Mouse (Mus musculus): Measurements from ENCODE around the gene Runx2. TPM values are rescaled to one million over a fixed set of nuclear protein-coding genes. Genes with fewer than 3 reads are reported as not detected.
A peak's percentile ranks its signal among the peaks of the same experiment; 100 is the strongest.

Runx2 gene
- total RNA-seq, 1 experiment, result 0.71 TPM

DNA sequence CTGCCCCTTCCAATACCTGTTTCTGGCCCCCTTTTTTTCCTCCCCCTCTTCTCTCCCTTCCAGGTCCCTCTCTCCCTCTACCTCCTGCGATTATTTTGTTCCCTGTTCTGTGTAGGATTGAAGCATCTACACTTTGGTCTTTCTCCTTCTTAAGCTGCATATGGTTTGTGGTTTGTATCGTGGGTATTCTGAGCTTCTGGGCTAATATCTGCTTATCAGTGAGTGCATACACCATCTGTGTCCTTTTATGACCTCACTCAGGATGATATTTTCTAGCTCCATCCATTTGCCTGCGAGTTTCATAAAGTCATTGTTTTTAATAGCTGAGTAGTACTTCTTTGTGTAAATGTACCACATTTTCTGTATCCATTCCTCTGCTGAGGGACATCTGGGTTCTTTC, 15.0 kb upstream of the Runx2 start:
- DNase-seq (ENCODE audit: low read depth, low spot score), result no peak
- no peaks in the 10 kb centered on the region for H3K9me3 ChIP-seq (ENCODE audit: control insufficient read depth, insufficient read depth, low read depth, low read length)
- in situ Hi-C loops (cut with MboI; ENCODE audit: low sequenced_read_pairs in 2 of 2, unreplicated experiment in 2 of 2), result no loop called here

DNA sequence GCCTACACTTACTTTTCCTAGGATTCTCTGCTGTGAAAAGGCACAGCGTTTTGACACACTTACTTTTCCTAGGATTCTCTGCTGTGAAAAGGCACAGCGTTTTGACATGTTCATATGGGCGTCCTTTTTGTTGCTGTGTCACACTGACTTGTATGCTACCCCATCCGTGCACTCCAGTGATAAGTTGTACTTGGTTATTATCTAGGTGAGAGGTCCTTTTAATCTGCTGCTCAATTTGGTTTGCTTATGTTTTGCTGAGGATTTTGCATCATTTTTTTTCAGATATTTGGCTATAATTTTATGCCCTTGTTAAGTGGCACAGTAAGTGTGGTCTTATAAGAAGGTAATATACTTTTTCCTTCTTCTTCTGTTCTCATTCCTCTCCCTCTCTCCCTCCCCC, 13.4 kb upstream of the Runx2 start:
- Histone ChIP-seq H3K4me3 (ENCODE audit: insufficient read depth in 1 of 2, low read depth in 1 of 2, low read length in 2 of 2, poor library complexity in 1 of 2, severe bottlenecking in 1 of 2) (no peak overlapping the region), H3K36me3 (ENCODE audit: control insufficient read depth, insufficient read depth, low read length, poor library complexity, severe bottlenecking) (no peaks in the 10 kb centered on the region), H3K27ac (ENCODE audit: insufficient read depth, low read depth, low read length, poor library complexity, severe bottlenecking) (no peak overlapping the region), H3K4me1 (ENCODE audit: control insufficient read depth in 2 of 2, insufficient read depth in 2 of 2, low read length in 2 of 2, poor library complexity in 1 of 2) (no peaks in the 10 kb centered on the region), H3K9me3 (ENCODE audit: control insufficient read depth, insufficient read depth, low read depth, low read length) (no peaks in the 10 kb centered on the region), H3K9ac (ENCODE audit: insufficient read depth, low read depth, low read length, poor library complexity, severe bottlenecking) (no peak overlapping the region)
- no peak for TF ChIP-seq CHD2 (IDR thresholded peaks at IDR 0.05; ENCODE audit: low read depth, low read length)
- no peak for TF ChIP-seq MAFK (IDR thresholded peaks at IDR 0.05; ENCODE audit: insufficient read depth, low read depth, low read length)
- no peak for TF ChIP-seq ZNF384 (IDR thresholded peaks at IDR 0.05; ENCODE audit: low read depth, low read length)
- no peak for TF ChIP-seq HCFC1 (IDR thresholded peaks at IDR 0.05; ENCODE audit: borderline replicate concordance, insufficient read depth, low read length)
- no peak for TF ChIP-seq ZC3H11A (IDR thresholded peaks at IDR 0.05; ENCODE audit: borderline replicate concordance, low read depth, low read length)
- in situ Hi-C loops (cut with MboI; ENCODE audit: low sequenced_read_pairs in 2 of 2, unreplicated experiment in 2 of 2), result no loop called here
- no peak for DNase-seq (ENCODE audit: low read depth, low spot score)

More for the DNA sequence above, 15.0 kb upstream of the Runx2 start:
- Histone ChIP-seq H3K27ac (ENCODE audit: insufficient read depth, low read depth, low read length, poor library complexity, severe bottlenecking) (no peak overlapping the region), H3K4me3 (ENCODE audit: insufficient read depth in 1 of 2, low read depth in 1 of 2, low read length in 2 of 2, poor library complexity in 1 of 2, severe bottlenecking in 1 of 2) (no peak overlapping the region), H3K36me3 (ENCODE audit: control insufficient read depth, insufficient read depth, low read length, poor library complexity, severe bottlenecking) (no peaks in the 10 kb centered on the region), H3K9ac (ENCODE audit: insufficient read depth, low read depth, low read length, poor library complexity, severe bottlenecking) (no peak overlapping the region), H3K4me1 (ENCODE audit: control insufficient read depth in 2 of 2, insufficient read depth in 2 of 2, low read length in 2 of 2, poor library complexity in 1 of 2) (no peaks in the 10 kb centered on the region)
- TF ChIP-seq ZNF384 (IDR thresholded peaks at IDR 0.05; ENCODE audit: low read depth, low read length) (no peak), CHD2 (IDR thresholded peaks at IDR 0.05; ENCODE audit: low read depth, low read length) (no peak), MAFK (IDR thresholded peaks at IDR 0.05; ENCODE audit: insufficient read depth, low read depth, low read length) (no peak), HCFC1 (IDR thresholded peaks at IDR 0.05; ENCODE audit: borderline replicate concordance, insufficient read depth, low read length) (no peak), ZC3H11A (IDR thresholded peaks at IDR 0.05; ENCODE audit: borderline replicate concordance, low read depth, low read length) (no peak)

GRCm38 (mm10) chr17:44827124-44827523, 12.5 kb upstream of the Runx2 start:
- Histone ChIP-seq H3K36me3 (ENCODE audit: control insufficient read depth, insufficient read depth, low read length, poor library complexity, severe bottlenecking) (no peaks in the 10 kb centered on the region), H3K27ac (ENCODE audit: insufficient read depth, low read depth, low read length, poor library complexity, severe bottlenecking) (no peak overlapping the region), H3K4me3 (ENCODE audit: insufficient read depth in 1 of 2, low read depth in 1 of 2, low read length in 2 of 2, poor library complexity in 1 of 2, severe bottlenecking in 1 of 2) (no peak overlapping the region), H3K9ac (ENCODE audit: insufficient read depth, low read depth, low read length, poor library complexity, severe bottlenecking) (no peak overlapping the region), H3K9me3 (ENCODE audit: control insufficient read depth, insufficient read depth, low read depth, low read length) (no peaks in the 10 kb centered on the region), H3K4me1 (ENCODE audit: control insufficient read depth in 2 of 2, insufficient read depth in 2 of 2, low read length in 2 of 2, poor library complexity in 1 of 2) (no peaks in the 10 kb centered on the region)
- in situ Hi-C loops (cut with MboI; ENCODE audit: low sequenced_read_pairs in 2 of 2, unreplicated experiment in 2 of 2), result no loop called here
- DNase-seq (ENCODE audit: low read depth, low spot score), result no peak
- TF ChIP-seq HCFC1 (IDR thresholded peaks at IDR 0.05; ENCODE audit: borderline replicate concordance, insufficient read depth, low read length) (no peak), ZC3H11A (IDR thresholded peaks at IDR 0.05; ENCODE audit: borderline replicate concordance, low read depth, low read length) (no peak), ZNF384 (IDR thresholded peaks at IDR 0.05; ENCODE audit: low read depth, low read length) (no peak), CHD2 (IDR thresholded peaks at IDR 0.05; ENCODE audit: low read depth, low read length) (no peak), MAFK (IDR thresholded peaks at IDR 0.05; ENCODE audit: insufficient read depth, low read depth, low read length) (no peak)

DNA sequence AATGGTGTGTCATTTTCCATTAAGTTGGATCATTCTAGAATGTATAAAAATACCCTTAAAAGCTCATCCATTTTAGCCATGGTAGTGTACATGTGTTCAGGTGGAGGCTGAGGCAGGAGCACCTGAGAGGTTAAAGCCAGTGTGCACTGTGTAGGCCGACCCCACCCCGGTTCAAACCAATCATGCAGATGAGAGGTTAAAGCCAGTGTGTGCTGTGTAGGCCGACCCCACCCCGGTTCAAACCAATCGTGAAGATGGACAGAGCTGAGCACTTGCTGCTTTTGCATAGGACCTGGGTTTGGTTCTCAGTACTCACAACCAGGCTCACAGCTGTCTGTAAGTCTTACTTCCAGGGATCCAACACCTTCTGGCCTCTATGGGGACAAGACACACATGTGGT, 7.3 kb upstream of the Runx2 start:
- Histone ChIP-seq H3K4me3 (ENCODE audit: insufficient read depth in 1 of 2, low read depth in 1 of 2, low read length in 2 of 2, poor library complexity in 1 of 2, severe bottlenecking in 1 of 2) (no peak overlapping the region), H3K9me3 (ENCODE audit: control insufficient read depth, insufficient read depth, low read depth, low read length) (no peaks in the 10 kb centered on the region), H3K4me1 (ENCODE audit: control insufficient read depth in 2 of 2, insufficient read depth in 2 of 2, low read length in 2 of 2, poor library complexity in 1 of 2) (no peaks in the 10 kb centered on the region), H3K9ac (ENCODE audit: insufficient read depth, low read depth, low read length, poor library complexity, severe bottlenecking) (no peak overlapping the region), H3K36me3 (ENCODE audit: control insufficient read depth, insufficient read depth, low read length, poor library complexity, severe bottlenecking) (no peaks in the 10 kb centered on the region), H3K27ac (ENCODE audit: insufficient read depth, low read depth, low read length, poor library complexity, severe bottlenecking) (no peak overlapping the region)
- no peak for TF ChIP-seq HCFC1 (IDR thresholded peaks at IDR 0.05; ENCODE audit: borderline replicate concordance, insufficient read depth, low read length)
- no peak for TF ChIP-seq MAFK (IDR thresholded peaks at IDR 0.05; ENCODE audit: insufficient read depth, low read depth, low read length)
- TF ChIP-seq ZC3H11A (IDR thresholded peaks at IDR 0.05; ENCODE audit: borderline replicate concordance, low read depth, low read length), result no peak
- TF ChIP-seq ZNF384 (IDR thresholded peaks at IDR 0.05; ENCODE audit: low read depth, low read length), result no peak
- no peak for TF ChIP-seq CHD2 (IDR thresholded peaks at IDR 0.05; ENCODE audit: low read depth, low read length)
- peak; percentile 7 for DNase-seq (ENCODE audit: low read depth, low spot score)
- in situ Hi-C loops (cut with MboI; ENCODE audit: low sequenced_read_pairs in 2 of 2, unreplicated experiment in 2 of 2), result no loop called here

DNA sequence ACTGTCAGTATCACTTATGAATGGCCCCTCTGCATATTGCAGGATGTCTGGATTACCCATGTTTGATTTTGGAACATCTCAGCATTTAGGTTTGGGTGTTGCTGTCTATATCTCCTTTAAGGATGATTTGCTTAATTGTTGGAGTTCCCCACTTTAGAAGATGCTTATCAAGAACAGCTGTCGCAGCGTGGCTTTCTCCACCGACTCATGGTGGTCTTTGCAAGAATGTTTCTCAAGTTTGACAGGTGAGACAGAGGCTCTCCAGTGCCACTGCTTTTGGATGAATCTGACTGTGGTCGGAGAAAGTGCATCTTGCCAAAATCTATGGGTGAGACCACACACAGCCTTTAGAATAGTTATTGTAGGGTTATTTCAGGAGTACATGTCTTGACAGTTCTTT, 5.2 kb upstream of the Runx2 start:
- no peaks in the 10 kb centered on the region for H3K9me3 ChIP-seq (ENCODE audit: control insufficient read depth, insufficient read depth, low read depth, low read length)
- TF ChIP-seq ZC3H11A (IDR thresholded peaks at IDR 0.05; ENCODE audit: borderline replicate concordance, low read depth, low read length) (no peak), HCFC1 (IDR thresholded peaks at IDR 0.05; ENCODE audit: borderline replicate concordance, insufficient read depth, low read length) (no peak), ZNF384 (IDR thresholded peaks at IDR 0.05; ENCODE audit: low read depth, low read length) (no peak), CHD2 (IDR thresholded peaks at IDR 0.05; ENCODE audit: low read depth, low read length) (no peak), MAFK (IDR thresholded peaks at IDR 0.05; ENCODE audit: insufficient read depth, low read depth, low read length) (no peak)
- no peak overlapping the region for H3K27ac ChIP-seq (ENCODE audit: insufficient read depth, low read depth, low read length, poor library complexity, severe bottlenecking)
- no peaks in the 10 kb centered on the region for H3K36me3 ChIP-seq (ENCODE audit: control insufficient read depth, insufficient read depth, low read length, poor library complexity, severe bottlenecking)
- no peak overlapping the region for H3K4me3 ChIP-seq (ENCODE audit: insufficient read depth in 1 of 2, low read depth in 1 of 2, low read length in 2 of 2, poor library complexity in 1 of 2, severe bottlenecking in 1 of 2)
- no peak overlapping the region for H3K9ac ChIP-seq (ENCODE audit: insufficient read depth, low read depth, low read length, poor library complexity, severe bottlenecking)
- in situ Hi-C loops (cut with MboI; ENCODE audit: low sequenced_read_pairs in 2 of 2, unreplicated experiment in 2 of 2), result no loop called here
- H3K4me1 ChIP-seq (ENCODE audit: control insufficient read depth in 2 of 2, insufficient read depth in 2 of 2, low read length in 2 of 2, poor library complexity in 1 of 2), result no peaks in the 10 kb centered on the region
- DNase-seq (ENCODE audit: low read depth, low spot score), result no peak

All from ES-E14 (cell line).